Mouse (Mus musculus) Patski (cell line): ENCODE measurements at regions not wholly inside any gene's neighbourhood (a gene's known extent, or its start where the extent isn't known, plus 50 kb on each side); places are given as distances from the start of the nearest gene placed in this dataset.
A peak's percentile ranks its signal among the peaks of the same experiment; 100 is the strongest.

Source experiments
- ATAC-seq: fragments of 100-300 bp; one replicate; pipeline ENCODE4 v1.8.0; 2021
- CTCF ChIA-PET: fragments of 350-600 bp; sonication (Branson Sonifier 250); formaldehyde crosslinking; loops from one replicate; lab custom pipeline; 2022; ENCODE audit warnings: inconsistent platforms; lab: Charles Lee
- POLR2A ChIA-PET: fragments of 350-600 bp; sonication (Branson Sonifier 250); formaldehyde crosslinking; loops from one replicate; lab custom pipeline; 2022; ENCODE audit warnings: antibody characterized with exemption, inconsistent platforms; lab: Charles Lee
- DNase-seq: peaks from one replicate; pipeline ENCODE4 v3.0.0-alpha.2; 2011; ENCODE audit warnings: low read depth, low spot score
- H3K27me3 ChIP-seq: fragments of 371-371 bp; one replicate; pipeline ENCODE4 v1.5.1; 2021
- CTCF ChIP-seq: fragments of 100-300 bp; IDR thresholded peaks from one replicate; pipeline ENCODE4 v1.5.1; 2021
- in situ Hi-C: fragments of 300-500 bp; cut with MboI; formaldehyde crosslinking; loops from 3 replicates; pipeline ENCODE4 v1.11.1; 2018; ENCODE audit warnings: low pct_unique_long_range_greater_than_20kb, mixed read lengths

GRCm38 (mm10) chr19:37492572-37492971 lies 57.6 kb upstream of the Exoc6 start:
- TF ChIP-seq CTCF = no peak
- DNase-seq (no peak), ATAC-seq (no peak)
- in situ Hi-C loops = no loop called here
- peaks cover 10% of the 10 kb centered on the region for H3K27me3 ChIP-seq
- POLR2A ChIA-PET = no interaction called here
- CTCF ChIA-PET = interaction anchor here (1.5 to 1.6 kb wide), 2 partner anchors 14 to 17 kb away, joined by 4 read pairs; no protein-coding TSS in a partner anchor

GRCm38 (mm10) chr19:37493378-37493777 lies 56.8 kb upstream of the Exoc6 start:
- ChIA-PET CTCF (interaction anchor here (1.5 kb wide), 1 partner anchor 17 kb away, joined by 4 read pairs; no protein-coding TSS in a partner anchor), POLR2A (no interaction called here)
- H3K27me3 ChIP-seq = peaks cover 7% of the 10 kb centered on the region
- in situ Hi-C loops = no loop called here
- DNase-seq (no peak), ATAC-seq (no peak)
- TF ChIP-seq CTCF = no peak

GRCm38 (mm10) chr19:37493921-37494485 lies 56.2 kb upstream of the Exoc6 start:
- in situ Hi-C loops = no loop called here
- no peak for TF ChIP-seq CTCF
- ChIA-PET POLR2A (no interaction called here), CTCF (no interaction called here)
- H3K27me3 ChIP-seq = peaks cover 6% of the 10 kb centered on the region
- ATAC-seq (no peak), DNase-seq (no peak)

- peaks cover 5% of the 10 kb centered on the region for H3K27me3 ChIP-seq
- DNase-seq (no peak), ATAC-seq (no peak)
- ChIA-PET CTCF (no interaction called here), POLR2A (no interaction called here)
- in situ Hi-C loops = no loop called here
- no peak for TF ChIP-seq CTCF
These were observed 55.4 kb upstream of the Exoc6 start for GRCm38 (mm10) chr19:37494806-37495205.

GRCm38 (mm10) chr19:37495319-37496270 lies 54.6 kb upstream of the Exoc6 start:
- in situ Hi-C loops = no loop called here
- no peaks in the 10 kb centered on the region for H3K27me3 ChIP-seq
- ATAC-seq (no peak), DNase-seq (no peak)
- CTCF ChIA-PET = no interaction called here
- TF ChIP-seq CTCF = no peak
- POLR2A ChIA-PET = interaction anchor here (0.7 to 1.2 kb wide), 2 partner anchors 11 to 12 kb away, joined by 5 to 7 read pairs; no protein-coding TSS in a partner anchor

- peaks cover 2% of the 10 kb centered on the region for H3K27me3 ChIP-seq
- CTCF ChIA-PET = no interaction called here
These were observed 53.5 kb upstream of the Exoc6 start for GRCm38 (mm10) chr19:37496759-37497158.

GRCm38 (mm10) chr19:37497161-37497560 lies 53.1 kb upstream of the Exoc6 start:
- no peak for TF ChIP-seq CTCF
- no peak for ATAC-seq
- POLR2A ChIA-PET = interaction anchor here (1.2 kb wide), 1 partner anchor 10 kb away, joined by 7 read pairs; no protein-coding TSS in a partner anchor
- DNase-seq = no peak
- in situ Hi-C loops = no loop called here
- CTCF ChIA-PET = no interaction called here
- H3K27me3 ChIP-seq = peaks cover 4% of the 10 kb centered on the region

More at GRCm38 (mm10) chr19:37496759-37497158, 53.5 kb upstream of the Exoc6 start:
- DNase-seq = no peak
- in situ Hi-C loops = no loop called here
- ATAC-seq = no peak
- TF ChIP-seq CTCF = peak; percentile 31
- POLR2A ChIA-PET = interaction anchor here (0.5 to 1.2 kb wide), 2 partner anchors 11 to 13 kb away, joined by 3 to 7 read pairs; no protein-coding TSS in a partner anchor

- no peak for DNase-seq
- ChIA-PET POLR2A (no interaction called here), CTCF (interaction anchor here (1.3 to 2.3 kb wide), 2 partner anchors 9 to 11 kb away, joined by 4 to 7 read pairs; no protein-coding TSS in a partner anchor)
- in situ Hi-C loops = no loop called here
- TF ChIP-seq CTCF = no peak
- peaks cover 4% of the 10 kb centered on the region for H3K27me3 ChIP-seq
- no peak for ATAC-seq
These were observed 51.8 kb upstream of the Exoc6 start for GRCm38 (mm10) chr19:37498438-37498837.
